Mouse (Mus musculus) brain, adult 10 weeks (tissue): ENCODE measurements around the gene Ctnnbl1. TPM values are rescaled to one million over a fixed set of nuclear protein-coding genes. Genes with fewer than 3 reads are reported as not detected.

Experiments used
- polyA plus RNA-seq: library from polyadenylated mRNA; stranded (reverse); fragments of 350-450 nt; fragmentation: Illumina TruSeq; extraction: RNeasy Lipid Tissue Mini Kit (QIAGEN cat#74804); gene quantifications from one replicate; pipeline ENCODE4 v1.2.3, GENCODE M21; 2015; ENCODE audit warnings: low read depth, low replicate concordance

Ctnnbl1 gene
- polyA plus RNA-seq, result 26.0 TPM

DNA sequence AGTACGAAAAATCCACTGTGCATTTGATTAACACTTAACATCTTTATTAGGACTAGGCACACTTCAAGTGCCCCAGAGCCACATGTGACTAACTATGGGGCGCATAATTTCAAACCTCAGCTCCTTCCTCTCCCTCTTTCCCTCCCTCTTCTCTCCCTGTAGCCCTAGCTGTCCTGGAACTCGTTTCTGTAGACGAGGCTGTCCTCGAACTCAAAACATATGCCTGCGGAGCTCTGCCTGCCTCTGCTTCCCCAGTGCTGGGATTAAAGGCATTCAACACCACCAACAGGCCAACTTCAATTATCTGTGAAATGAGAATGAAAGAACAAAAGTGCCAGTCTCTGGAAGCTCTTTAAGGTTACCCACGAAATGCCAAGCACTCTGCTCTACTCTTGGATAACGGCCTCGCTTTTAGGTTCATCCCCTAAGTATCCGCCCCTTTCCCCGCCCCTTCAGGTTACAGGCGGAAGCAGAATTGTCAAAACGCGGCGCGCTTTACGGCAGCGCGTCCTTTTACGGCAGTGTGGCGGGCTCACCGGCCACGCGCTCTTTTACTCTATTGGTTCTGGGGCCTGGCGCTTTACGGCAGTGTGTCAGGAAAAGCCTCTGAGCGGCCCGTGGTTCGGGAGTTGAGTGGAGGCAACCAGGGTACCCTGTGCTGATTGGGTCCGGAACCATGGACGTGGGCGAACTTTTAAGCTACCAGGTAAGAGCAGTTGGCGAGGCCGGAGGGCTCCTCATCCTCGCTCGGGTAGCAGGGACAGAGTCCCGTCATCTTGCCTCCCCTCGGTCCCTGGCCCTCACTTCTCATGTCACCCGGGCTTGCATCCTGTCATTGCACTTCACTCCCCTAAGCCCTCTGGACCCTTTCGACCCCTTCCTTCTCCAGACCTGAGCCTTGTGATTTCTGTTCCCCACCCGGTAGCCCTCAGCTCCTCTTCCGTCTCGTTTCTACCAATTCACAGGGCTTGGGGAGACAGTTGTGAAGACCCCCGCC, at the start of gene Ctnnbl1:
TSS of gene Ctnnbl1 (plus strand) at position 548 of the 997 bp plus-strand sequence.

DNA sequence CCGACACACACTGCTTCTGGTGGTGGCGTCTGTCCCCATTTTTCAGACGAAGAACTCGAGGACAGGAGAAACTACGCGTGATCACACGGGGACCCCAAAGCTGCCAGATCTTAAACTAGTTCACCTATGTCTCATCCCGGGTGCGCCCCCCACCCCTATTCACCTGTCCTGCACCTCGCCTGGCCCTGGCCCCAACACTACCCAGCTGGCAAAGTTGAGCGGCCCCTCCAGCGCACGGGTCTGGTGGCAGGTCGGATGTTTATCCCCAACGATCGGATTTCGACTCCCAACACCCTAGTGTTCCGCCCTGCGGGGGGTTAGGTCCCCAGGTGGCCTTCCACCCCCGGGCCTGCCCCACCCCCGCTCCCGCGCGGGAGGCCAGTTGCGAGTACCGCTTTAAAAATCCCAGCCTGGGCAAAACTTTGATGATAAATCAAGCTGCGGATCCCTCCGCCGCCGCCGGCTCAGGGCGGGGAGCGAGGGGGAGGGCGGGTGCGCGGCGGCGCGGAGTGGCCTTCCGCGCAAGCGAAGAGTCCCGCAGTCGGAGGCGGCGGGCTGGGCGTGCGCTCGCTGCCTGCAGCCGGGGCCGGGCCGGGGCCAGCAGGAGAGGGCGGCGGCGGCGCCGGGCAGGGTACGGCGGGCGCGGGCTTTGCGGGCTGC, 177.0 kb downstream of the Ctnnbl1 start, which contains the start of gene Vstm2l:
TSS of gene Vstm2l (plus strand) at position 549 of the 660 bp plus-strand sequence.

Other genes starting within 250 kb of the Ctnnbl1 start
- gene Nnat, start 177.3 kb upstream of the Ctnnbl1 start, polyA plus RNA-seq, result 327 TPM
- 99.9 TPM for gene Blcap, start 166.1 kb upstream of the Ctnnbl1 start, polyA plus RNA-seq
- 78.0 TPM for gene Vstm2l, start 177.3 kb downstream of the Ctnnbl1 start, polyA plus RNA-seq